Mouse (Mus musculus) liver, adult 2 months (tissue): Measurements from ENCODE around the gene Dhdds.

Experiments
- CTCF ChIP-seq: fragments of 200-500 bp; IDR thresholded peaks from 2 replicates; pipeline ENCODE4 v1.5.1; 2011; ENCODE audit warnings: low read depth, low read length, control low read depth
- POLR2A ChIP-seq: fragments of 200-500 bp; IDR thresholded peaks from 2 replicates; pipeline ENCODE4 v1.6.1; 2011; ENCODE audit warnings: low read length, control low read depth; ENCODE audit not compliant: insufficient read depth; ENCODE audit errors: extremely low read depth

DNA sequence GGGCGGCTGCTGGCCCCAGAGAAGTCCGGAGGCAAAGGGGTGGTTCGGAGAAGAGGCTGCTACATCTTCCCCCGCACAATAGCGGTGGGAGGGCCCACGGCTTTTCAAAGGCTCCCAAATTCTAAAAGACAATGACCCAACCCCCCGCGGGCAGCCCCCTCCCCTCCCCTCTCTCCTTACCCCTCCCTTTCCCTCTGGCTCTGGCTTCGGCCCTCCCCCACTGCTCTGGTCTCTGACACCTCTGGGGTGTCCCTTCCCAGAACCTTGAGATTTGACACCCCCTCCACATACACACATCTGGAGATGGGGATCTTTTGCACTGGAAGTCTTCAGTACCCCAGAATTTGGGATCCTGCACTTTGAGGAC is 18.0 kb upstream of the Dhdds start, which contains the start of gene Lin28a:
- TF ChIP-seq CTCF = no peak
- no peak for TF ChIP-seq POLR2A
